Mouse (Mus musculus) erythroblast, embryonic 14.5 days (primary cell): ENCODE measurements around the gene Ing1.

Source experiments
- GATA1 ChIP-seq: IDR thresholded peaks from 2 replicates; pipeline ENCODE4 v1.6.1; 2012; ENCODE audit warnings: low read length, inconsistent platforms, mixed read lengths
- TAL1 ChIP-seq: IDR thresholded peaks from 3 replicates; pipeline ENCODE4 v1.6.1; 2012; ENCODE audit warnings: low read length, inconsistent platforms, mixed read lengths

DNA sequence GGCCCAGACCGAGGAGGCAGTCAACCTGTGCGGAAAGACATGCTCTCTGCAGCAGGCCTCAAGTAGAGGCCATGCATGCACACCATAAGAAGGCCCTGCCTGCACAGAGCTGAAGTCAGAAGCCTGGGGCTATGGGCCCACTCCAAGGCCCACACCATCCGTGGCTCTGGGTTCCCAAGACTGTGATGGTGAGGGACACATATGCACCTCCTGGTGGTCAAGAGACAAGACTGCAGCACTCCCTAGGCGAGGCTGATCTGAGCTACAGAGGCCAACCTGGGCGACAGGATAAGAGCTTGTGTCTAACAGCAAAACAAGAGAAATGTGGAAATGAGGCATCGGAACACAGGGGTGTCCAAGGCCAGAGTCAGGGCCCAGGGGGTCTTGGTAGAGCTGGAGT, 8.3 kb upstream of the Ing1 start:
- TF ChIP-seq GATA1, result no peak
- TF ChIP-seq TAL1, result no peak
